Mouse (Mus musculus): ENCODE results near the gene Smim4.

Smim4 gene

DNA sequence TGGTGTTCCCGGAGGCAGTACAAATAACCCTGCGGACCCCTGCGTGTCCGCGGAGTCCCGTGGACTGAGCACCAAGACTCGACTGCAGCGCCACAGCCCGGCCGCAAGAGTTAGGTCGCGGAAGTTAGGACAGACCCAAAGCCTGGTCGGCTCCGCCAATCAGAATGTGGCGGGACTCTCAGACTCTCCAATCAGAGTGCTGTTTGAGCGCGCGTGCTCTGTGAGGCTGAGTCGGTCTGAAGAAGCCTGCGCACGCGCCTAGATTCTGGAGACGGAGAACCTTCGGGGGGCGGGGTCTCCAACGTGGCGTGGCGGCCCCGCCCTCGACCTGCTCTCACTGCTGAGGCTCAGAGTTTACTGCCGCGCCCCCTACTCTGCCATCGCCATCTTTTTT is at the start of gene Smim4:
Smim4 (minus strand) TSS at position 131 of the 394 bp plus-strand sequence.
- peak; percentile 93 for DNase-seq

DNA sequence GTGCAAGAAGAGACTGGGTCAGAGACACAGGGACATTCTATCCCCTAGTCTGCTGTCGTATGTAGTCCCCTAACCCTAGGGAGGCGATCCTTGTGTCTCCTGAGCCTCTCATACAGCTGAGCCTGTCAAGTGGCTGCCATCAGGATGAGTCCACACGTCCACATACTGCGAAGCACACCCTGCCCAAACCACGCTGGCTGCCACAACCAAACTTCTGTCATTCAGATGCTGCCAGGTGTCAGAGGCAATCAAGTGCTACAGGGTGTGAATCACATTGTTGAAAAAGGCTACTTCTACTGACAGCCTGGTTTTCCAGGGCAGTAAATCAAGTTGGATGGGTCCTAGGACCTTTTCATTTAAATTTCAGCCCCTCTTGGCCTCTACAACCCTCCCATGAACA is 49.0 kb upstream of the Smim4 start:
- no peak for DNase-seq

DNA sequence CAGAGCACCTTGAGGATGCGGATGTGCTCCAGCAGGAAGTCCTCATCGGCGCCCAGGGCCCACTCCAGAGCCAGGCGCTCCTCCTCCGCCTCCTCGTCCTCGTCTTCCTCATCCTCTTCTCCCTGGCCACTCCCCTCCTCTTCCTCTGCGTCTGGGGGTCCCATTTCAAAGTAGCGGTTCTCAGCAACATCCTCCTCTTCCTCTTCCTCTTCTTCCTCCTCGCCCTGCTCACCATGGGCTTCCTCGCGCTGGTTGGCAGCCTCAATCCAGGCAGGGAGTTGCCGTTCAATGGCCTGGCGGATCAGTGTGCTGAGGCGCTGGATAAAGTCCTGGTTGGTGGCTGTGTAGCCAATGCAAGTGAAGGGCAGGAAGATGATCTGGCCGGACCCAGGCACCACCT is 48.5 kb upstream of the Smim4 start:
- DNase-seq = no peak

DNA sequence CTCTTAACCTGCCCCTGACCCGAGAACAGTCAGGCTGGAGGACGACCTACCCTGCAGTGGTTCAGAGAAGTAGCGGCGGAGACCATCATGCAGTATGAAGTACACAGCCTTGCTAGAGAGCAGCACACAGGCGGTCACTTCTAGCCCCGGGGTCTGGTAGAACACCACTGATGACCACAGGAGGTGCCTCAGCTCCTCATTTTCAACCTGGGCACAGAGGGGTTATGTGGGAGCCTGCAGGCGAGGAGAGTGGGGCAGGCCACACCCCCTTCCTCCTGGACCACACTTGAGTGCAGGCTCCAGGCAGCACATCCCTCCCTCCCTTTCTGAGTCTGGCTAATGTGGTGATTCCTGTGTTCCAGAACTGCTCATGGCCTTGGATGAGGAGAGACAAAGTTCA is 44.8 kb upstream of the Smim4 start:
- DNase-seq = no peak

DNA sequence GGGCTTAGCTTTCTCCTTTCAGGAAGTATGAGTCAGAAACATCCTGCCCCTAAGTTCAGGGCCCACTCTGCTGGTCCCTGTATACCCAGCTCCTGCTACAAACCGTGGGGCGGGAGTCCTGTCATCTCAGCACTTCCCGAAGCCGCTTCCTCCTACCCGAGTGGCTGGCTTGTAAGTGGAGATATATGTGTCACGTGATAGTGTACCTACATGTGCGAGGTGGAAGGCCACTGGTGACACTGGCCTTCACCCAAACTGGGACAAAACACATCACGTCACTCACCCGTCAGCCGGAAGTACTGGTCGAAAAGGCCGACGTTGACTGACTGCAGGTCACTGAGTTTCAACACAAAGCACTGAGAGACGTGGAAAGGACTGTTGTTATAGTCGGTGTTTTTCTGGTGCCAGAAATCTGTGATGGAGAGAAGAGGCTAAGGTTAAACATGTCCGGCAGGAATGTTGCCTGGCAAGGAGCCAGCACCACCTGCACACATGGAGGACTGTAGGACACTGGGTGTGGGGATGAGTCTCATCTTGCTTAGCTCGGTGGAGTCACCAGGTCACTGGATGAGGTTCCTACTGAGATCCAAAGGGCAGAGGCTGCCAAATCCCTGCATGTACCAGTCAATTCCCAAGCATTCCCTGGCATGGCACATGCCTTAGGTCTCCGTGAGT is 44.2 kb upstream of the Smim4 start:
- DNase-seq = peak; percentile 56

DNA sequence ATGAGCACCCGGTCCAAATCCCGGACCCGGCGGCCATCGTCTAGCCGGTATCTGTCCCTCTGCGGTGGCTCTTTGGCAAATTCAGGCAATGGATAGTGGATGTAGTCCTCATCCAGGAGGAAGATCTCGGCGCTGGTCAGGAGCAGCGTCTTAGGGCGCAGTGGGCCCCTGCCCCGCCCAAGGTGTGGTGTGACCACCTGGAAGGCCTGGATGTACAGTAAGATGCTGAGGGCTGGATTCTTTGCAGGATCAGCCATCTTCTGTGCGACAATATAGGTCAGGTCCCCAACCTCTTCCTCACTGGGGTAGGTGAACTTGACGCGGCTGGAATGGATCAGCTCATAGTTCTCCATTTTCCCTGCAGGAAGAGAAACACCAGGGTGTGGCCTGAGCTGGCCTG is 43.1 kb upstream of the Smim4 start:
- no peak for DNase-seq

DNA sequence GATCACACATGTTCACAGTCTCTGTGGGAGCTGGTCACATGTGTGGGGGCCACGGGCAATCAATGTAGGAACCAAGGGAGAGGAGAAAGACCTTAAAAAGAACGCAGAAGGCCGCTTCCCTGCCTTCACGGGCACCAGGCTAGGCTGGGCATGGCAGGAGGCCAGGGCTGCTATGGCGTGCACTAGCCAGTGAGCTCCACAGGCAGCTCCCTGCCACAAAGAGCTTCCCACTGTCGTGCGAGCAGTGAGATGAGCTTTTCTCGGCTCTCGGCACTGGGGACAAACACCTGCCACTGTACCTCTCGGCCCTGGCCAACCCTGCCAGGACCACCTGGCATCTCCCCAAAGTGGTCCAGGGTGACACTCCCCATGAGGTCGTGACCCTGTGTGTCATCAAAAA is 42.6 kb upstream of the Smim4 start:
- peak; percentile 63 for DNase-seq

DNA sequence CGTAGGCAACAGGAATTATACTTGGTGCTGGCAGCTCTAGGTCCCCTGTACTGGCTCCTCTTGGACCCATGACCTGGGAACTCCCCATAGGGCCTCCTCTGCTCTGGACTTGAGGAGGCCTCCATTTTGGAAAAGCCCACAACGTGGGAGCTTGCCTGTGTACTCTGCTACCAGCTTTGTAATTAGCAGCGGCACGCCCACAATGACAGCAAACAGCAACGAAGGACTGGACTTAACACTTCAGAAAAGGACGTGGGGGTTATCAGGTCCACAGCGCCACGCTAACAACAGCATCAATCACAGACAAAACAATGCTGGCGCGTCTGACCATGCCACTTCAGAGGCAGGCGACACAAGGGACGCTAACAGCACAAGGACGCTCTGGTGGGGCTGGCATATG is 42.2 kb upstream of the Smim4 start:
- no peak for DNase-seq

DNA sequence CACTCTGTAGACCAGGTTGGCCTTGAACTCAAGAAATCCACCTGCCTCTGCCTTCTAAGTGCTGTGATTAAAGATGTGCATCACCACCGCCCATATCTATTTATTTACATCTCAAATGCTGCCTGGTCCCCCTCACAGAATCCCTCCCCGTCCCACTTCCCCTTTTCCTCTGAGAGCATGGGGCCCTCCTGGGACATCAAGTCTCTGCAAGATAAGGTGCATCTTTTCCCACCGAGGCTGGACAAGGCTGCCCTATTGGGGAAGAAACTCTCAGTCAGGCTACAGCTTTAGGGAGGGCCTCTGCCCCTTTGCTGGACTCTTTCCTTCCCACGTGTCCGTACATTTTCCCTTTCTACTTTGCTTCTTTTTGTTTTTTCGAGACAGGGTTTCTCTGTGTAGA is 40.8 kb upstream of the Smim4 start:
- DNase-seq = no peak

DNA sequence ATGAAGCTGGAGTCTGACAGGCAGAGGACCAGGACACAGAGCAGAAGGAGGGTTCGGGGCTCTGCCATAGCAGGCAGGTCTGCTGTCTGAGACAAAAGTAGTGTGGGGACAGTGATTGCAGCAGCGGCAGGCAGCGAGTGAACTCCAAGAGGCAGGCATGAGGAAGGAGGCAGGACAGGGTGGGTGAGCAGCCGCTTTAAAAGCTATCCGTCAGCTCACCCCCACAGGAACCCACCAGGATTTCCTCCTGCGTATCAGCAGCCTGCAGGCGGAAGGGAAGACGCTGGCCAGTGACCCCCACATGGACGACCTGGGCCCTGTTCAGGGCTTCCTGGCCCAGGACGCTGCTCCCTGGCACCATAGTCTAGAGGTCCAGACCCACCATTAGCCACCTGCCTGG is 39.7 kb upstream of the Smim4 start, which contains the start of gene Stab1:
Stab1 (minus strand) TSS at position 217 of the 400 bp plus-strand sequence.
- DNase-seq = no peak

DNA sequence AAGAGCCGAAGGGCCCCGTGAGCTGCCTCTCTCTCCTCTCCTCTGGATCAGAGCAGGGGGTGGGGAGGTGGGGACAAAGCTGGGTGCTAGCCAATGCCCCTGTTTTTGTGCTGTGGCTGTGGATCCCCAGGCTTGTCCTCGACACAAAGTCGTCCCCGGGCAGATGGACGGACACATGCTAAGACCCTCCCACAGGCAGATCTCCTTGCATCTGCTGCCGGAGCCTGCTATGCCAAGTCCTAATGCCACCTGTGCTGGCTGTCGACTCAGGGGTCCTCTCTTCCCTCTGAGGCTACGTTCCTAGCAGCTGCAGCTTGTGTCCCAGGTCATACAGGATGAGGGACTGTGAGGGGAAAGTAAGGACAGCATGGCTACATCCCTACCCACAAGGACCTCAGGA is 38.1 kb upstream of the Smim4 start:
- no peak for DNase-seq

DNA sequence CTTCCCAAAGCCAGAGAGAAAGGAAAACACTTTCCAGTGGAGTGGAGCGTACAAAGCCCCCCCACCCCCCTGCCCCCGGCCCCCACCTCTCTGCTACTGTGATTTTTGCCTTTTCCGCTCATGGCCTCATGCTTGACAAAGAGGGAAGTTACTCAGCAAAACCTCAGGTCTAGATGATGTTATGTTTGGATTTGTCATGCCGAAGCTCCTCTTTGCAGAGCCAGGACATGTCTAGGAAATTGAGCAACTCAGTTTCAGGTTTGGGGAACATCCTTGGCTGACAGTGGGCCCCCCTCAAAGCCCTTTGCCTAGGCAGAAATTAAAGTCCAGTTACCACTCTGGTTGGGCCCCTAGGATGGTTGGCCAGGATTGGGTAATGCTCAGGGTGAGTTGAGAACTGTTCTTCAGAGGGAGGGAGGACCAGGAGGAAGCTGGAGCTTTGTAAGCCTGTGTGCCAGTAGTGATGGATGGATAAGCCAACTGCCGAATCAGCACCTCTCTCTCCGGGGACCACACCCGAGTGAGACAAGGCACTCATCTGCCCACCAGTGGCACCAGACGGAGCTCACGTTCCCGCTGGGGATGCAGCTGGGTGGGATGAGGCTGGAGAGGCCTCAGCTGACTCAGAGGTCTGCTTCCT is 37.4 kb upstream of the Smim4 start:
- no peak for DNase-seq

DNA sequence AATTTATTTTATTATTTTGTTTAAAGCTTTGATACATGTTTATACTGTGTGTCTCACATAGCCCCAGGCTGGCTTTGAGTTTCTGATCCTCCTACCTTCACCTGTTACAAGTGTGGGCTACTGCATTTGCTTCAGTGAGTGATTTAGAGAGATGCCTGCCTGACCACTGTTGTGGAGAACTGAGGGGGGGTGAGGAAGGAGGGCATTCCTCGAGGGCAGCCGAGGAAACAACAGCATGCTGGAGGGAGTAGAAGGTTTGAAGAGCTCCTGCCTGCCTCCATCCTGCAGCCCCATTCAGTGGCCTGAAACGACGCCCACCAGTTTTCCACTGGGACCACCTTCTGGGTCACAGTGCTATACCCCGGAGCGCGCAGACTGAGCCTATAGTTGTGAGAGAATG is 36.7 kb upstream of the Smim4 start:
- DNase-seq = no peak

DNA sequence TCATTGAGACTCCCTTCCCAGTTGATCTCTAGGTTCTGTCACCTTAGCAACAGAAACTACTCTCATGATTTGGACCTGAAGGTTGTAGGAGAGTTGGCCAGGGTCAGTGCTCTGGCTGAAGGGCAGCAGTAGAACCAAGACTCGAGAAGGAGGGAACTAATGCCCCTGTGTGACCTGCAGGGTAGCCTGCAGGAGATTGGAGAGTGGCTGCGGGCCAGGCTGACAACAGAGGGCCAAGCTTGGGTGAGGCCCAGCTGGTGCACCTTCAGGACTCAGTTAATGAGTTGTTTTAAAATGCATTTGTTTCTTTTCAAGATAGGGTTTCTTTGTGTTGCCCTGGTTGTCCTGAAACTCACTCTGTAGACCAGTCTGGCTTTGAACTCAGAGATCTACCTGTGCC is 36.3 kb upstream of the Smim4 start:
- no peak for DNase-seq

DNA sequence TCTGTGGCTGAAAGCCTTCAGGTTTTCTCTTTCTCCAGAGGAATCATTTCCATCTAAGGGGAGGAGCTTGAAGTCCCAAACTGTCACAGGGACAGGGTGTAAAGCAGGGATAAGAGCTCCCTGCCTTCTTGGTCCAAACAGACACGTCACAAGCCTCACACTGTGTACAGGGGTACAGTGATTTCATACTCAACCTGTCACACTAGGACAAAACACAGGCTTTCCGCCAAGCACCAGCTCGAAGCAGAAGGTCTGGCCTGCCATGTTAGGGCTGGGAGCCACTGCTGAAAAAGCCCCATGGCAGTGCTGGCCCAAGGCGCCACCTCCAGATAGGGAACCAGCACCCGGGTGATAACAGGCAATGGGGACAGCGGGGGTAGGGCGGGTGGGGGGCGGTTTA is 35.3 kb upstream of the Smim4 start:
- DNase-seq = peak; percentile 74

DNA sequence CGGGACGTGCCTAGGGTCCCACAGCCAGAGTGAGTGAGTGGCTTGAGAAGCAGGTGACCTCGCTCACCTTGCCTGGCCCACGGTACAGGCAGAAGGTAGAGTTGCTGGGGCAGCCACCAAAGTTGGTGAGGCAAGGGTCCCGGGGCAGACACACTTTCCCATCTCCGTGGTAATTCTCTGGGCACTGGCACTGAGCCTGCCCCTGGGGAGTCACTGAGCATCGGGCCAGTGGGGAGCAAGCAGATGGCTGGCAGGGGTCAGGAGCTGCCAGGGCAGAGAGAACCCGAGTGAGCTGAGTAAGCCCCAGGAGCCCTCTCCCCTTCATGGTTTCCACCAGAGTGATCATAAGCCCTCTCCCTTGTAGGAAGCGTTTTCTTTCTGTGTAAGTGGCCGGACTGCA is 32.9 kb upstream of the Smim4 start:
- DNase-seq = no peak

DNA sequence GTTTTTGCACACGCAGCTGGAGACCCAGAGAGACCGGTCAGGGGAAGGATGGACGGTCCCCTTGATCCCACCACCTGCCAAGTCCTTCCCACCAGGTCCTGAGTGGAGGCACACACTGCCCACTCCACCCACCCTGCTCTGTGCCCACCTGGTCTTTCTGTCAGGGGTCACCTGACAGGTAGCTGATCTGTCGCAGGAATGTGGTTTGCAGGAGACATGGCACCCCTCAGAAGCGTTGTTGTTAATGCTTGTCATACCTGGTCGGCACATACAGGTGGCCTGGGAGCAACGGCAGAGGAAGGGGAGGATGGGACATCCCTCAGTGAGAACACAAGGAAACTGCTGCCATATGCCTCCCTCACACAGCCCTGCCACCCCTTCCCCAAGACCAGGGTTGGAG is 32.4 kb upstream of the Smim4 start:
- DNase-seq = no peak

DNA sequence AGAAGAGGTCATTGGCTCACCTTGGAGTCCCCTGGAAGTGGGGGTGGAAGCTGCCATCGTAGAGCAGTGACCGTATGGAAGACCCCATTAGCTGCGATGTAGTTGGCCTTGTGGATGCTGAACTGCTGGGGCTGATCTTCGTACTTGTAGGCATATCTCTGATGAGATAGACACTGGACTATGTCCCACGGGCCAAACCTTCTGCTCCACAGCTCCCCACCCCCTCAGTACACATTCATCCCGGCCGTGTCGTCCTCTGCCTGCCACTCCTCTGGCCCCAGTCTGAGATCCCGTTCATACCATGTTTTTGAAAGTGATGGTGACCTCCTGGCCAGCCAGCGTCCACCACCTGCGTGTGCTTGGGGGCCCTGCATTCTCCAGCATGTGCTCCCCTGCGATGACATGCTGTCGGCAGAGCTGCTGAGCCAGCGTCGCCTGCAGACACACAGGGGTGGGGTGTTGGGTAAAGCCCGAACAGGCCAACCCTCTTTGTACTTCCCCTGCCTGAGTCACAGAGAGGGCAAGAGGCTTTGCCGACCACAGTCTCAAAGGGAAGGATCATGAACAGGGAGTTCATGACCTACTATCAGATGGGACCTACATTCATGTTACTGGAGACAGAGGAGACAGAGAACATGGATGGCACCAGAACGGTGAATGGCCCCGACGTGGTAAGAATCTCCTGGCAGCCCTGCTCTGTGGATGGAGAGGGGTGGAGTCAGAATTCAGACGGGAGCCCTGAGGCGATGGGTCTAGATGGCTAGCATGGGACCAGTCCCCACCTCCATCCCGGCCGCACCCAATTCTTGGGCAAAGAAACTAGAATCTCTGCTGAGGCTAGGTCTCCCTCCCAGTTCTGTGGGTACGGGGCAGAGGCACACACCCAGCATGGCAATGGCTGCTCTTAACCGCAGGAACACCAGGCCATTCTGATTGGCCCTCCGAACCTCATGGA is 31.7 kb upstream of the Smim4 start:
- no peak for DNase-seq

DNA sequence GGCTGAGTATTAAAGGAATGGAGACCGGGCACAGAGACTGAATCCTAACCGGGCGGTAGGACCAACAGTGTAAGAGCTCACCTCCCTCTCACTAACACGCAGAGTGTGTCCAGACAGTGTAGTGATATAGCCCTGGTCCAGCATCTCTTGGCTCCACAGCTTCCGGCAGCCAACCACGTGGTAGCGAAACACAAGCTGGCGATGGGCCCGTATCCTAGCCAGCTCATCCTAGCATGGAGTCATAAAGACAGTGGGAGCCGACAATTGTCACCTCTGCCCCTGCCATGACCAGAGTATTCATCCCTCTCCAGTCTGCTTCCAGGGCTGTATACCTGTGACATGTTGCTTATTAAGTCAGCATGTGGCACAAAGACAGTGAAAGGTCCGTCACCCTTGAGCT is 16.9 kb upstream of the Smim4 start:
- no peak for DNase-seq

DNA sequence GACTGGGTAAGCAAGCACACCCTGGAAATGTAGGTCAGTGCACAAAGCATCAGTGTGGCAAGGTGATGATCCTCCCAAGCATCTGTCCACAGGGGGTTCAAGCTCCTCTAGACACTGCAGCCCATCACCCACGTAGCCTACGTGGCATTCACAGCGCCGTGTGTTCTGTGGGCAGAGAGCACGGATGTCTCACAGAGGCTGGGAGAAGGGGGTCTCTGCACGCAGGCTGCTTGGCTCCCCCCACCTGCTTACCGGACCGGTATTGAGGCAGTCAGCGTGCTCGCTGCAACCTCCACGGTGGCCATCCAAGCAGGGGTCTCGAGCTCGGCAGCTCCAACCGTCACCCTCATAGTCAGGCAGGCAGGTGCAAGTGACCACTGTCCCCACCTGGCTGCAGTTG is 12.3 kb upstream of the Smim4 start:
- no peak for DNase-seq

DNA sequence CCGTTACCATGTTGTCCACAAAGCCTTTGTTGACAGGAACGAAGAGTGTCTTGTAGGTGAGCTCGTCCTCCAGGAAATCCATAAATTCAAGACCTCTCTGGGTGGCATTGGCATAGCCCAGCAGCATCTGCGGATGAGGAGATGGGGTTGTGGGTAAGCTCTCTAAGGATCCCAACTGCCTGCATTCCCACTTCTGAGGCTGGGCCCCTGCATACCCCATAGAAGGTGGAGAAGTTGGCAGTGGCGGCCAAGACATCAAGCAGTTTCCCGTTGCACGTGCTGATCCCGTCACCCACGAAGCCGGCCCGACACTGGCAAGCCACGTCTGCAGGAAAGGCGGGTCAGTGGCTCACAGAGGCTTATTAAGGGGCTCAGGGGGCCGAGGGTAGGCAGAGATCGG is 11.4 kb upstream of the Smim4 start:
- DNase-seq = no peak

DNA sequence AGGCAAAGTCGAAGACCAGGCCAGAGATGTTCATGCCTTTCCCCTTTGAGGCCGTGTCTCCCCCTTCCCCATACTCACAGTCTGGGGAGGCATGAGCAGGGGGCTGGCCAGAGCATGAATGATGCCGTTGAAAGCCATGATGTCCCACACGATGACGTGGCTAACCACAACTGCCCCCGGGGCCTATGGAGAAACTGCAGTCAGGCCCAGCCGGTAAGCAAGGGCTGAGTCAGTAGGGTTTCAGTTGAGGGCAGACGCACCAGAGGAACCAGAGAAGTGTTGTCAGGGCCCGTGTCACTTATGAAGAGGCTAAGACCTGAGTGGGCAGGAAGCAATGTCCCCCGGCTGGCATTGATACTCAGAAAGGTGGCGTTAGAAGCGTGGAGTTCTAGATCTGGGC is 10.9 kb upstream of the Smim4 start:
- no peak for DNase-seq

DNA sequence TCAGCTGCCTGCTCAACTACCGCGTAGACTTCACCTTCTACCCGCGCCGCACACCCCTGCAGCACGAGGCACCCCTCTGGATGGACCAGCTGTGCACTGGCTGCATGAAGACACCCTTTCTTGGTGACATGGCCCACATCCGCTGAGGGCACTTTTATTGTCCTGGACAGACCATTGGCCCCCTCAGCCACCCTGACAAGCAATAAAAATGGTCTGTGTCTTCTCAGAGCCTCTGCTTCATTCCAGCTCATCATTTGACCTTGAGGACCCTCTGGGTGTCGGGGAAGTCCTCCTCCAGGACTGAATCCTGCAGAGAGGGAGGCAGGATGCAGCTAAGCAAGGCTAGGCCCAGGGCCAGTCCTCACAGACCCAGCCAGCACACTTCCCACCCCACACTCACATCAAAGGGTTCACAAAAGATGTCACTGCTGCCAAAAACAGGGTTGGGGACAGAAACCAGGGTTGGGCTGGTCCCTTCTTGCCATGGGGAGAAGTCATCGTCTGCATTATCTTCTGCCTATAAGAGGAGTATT is 10.2 kb upstream of the Smim4 start:
- DNase-seq = no peak

Data from cerebellum, adult 11 months (tissue).